Mouse (Mus musculus) lung, postnatal 0 days (tissue): ENCODE data around the gene Ugt1a2. TPM values are rescaled to one million over a fixed set of nuclear protein-coding genes. Genes with fewer than 3 reads are reported as not detected.

Source experiments
- ATAC-seq: fragments of 200-750 bp; cut with Nextera tagmentation; 2 replicates; pipeline ENCODE4 v1.8.0; 2017; ENCODE audit warnings: moderate library complexity
- DNase-seq: peaks from one replicate; pipeline ENCODE4 v3.0.0-alpha.2; 2016; ENCODE audit warnings: low spot score
- H3K27ac ChIP-seq: fragments of 300-500 bp; sonication (generic); 2 replicates; pipeline ENCODE4 v1.5.1; 2014; ENCODE audit warnings: antibody characterized with exemption, mild to moderate bottlenecking, low read length, mixed read lengths
- H3K27me3 ChIP-seq: fragments of 300-500 bp; sonication (generic); replicated peaks from 2 replicates; pipeline ENCODE4 v1.6.1; 2014; ENCODE audit warnings: low read length, mixed read lengths; ENCODE audit not compliant: insufficient read depth
- H3K36me3 ChIP-seq: fragments of 300-500 bp; sonication (generic); 2 replicates; pipeline ENCODE4 v1.6.1; 2014; ENCODE audit warnings: low read length, mixed read lengths; ENCODE audit not compliant: insufficient read depth
- H3K4me1 ChIP-seq: fragments of 300-500 bp; sonication (generic); 2 replicates; pipeline ENCODE4 v1.6.1; 2014; ENCODE audit warnings: antibody characterized with exemption, low read depth, low read length, mixed read lengths; ENCODE audit not compliant: insufficient read depth
- H3K4me2 ChIP-seq: fragments of 300-500 bp; sonication (generic); replicated peaks from 2 replicates; pipeline ENCODE4 v1.6.1; 2014; ENCODE audit warnings: low read depth, mild to moderate bottlenecking, low read length, moderate library complexity, mixed read lengths
- H3K4me3 ChIP-seq: fragments of 300-500 bp; sonication (generic); 2 replicates; pipeline ENCODE4 v1.5.1; 2014; ENCODE audit warnings: low read depth, low read length
- H3K9ac ChIP-seq: fragments of 300-500 bp; sonication (generic); replicated peaks from 2 replicates; pipeline ENCODE4 v1.6.1; 2014; ENCODE audit warnings: low read depth, mild to moderate bottlenecking
- H3K9me3 ChIP-seq: fragments of 300-500 bp; sonication (generic); 2 replicates; pipeline ENCODE4 v1.6.1; 2016; ENCODE audit warnings: low read length, mixed read lengths
- CTCF ChIP-seq: IDR thresholded peaks from 2 replicates; pipeline ENCODE4 v1.5.1; 2016; ENCODE audit warnings: antibody characterized with exemption, mild to moderate bottlenecking
- EP300 ChIP-seq: IDR thresholded peaks from 2 replicates; pipeline ENCODE4 v1.6.1; 2016; ENCODE audit warnings: antibody characterized with exemption, mild to moderate bottlenecking, control low read depth
- WGBS: fragments of 180-500 bp; shearing (Covaris S2); extraction: QIAGEN DNeasy Blood & Tissue Kit; methylation state at CpG from one replicate; pipeline ENCODE4 v1.1.7; 2014; 5-methylcytosine and 5-hydroxymethylcytosine counted together
- polyA plus RNA-seq: library from polyadenylated mRNA; unstranded; fragments of >200 nt; fragmentation: Nextera tagmentation; extraction: Ambion mirVana; gene quantifications from 2 replicates; pipeline ENCODE4 v1.2.1, GENCODE M21; 2015

Ugt1a2 gene
- polyA plus RNA-seq, 1 experiment from 2014 or later, result 0.08 TPM

- peaks cover 24% of the 10 kb centered on the region for H3K9me3 ChIP-seq
- no peak overlapping the region for H3K27ac ChIP-seq
- 0 out of 2 replicates have a peak, but pooled peaks cover 7% of the 10 kb centered on the region for H3K4me1 ChIP-seq
- ATAC-seq (no peak), DNase-seq (no peak)
- H3K36me3 ChIP-seq, result peaks cover 5% of the 10 kb centered on the region; the same call in 1 of the 2 replicates
- no peak overlapping the region for H3K4me2 ChIP-seq
- WGBS, result 49% methylated on average over 2 of the region's 2 CpGs
- no peak overlapping the region for H3K4me3 ChIP-seq
- no peak overlapping the region for H3K9ac ChIP-seq
- TF ChIP-seq CTCF, result no peak
- no peak for TF ChIP-seq EP300
- H3K27me3 ChIP-seq, result no peaks in the 10 kb centered on the region
These were observed 55.1 kb downstream of the Ugt1a2 start for GRCm38 (mm10) chr1:88255466-88255857.

- no peak overlapping the region for H3K9ac ChIP-seq
- DNase-seq, result no peak
- H3K9me3 ChIP-seq, result peaks cover 18% of the 10 kb centered on the region
- WGBS, result 80% methylated on average over 13 of the region's 13 CpGs
- 0 out of 2 replicates have a peak, but pooled peaks cover 7% of the 10 kb centered on the region for H3K4me1 ChIP-seq
- TF ChIP-seq CTCF, result no peak
- no peak for TF ChIP-seq EP300
- H3K27me3 ChIP-seq, result no peaks in the 10 kb centered on the region
- H3K4me3 ChIP-seq, result no peak overlapping the region
- no peak overlapping the region for H3K27ac ChIP-seq
- ATAC-seq, result no peak
- peaks cover 11% of the 10 kb centered on the region; the same call in 1 of the 2 replicates for H3K36me3 ChIP-seq
- H3K4me2 ChIP-seq, result no peak overlapping the region
These were observed 55.8 kb downstream of the Ugt1a2 start for GRCm38 (mm10) chr1:88255989-88256754.

GRCm38 (mm10) chr1:88256886-88257663 lies 56.7 kb downstream of the Ugt1a2 start:
- Histone ChIP-seq H3K4me2 (no peak overlapping the region), H3K9ac (no peak overlapping the region), H3K9me3 (peaks cover 18% of the 10 kb centered on the region), H3K27ac (no peak overlapping the region), H3K36me3 (peaks cover 11% of the 10 kb centered on the region; the same call in 1 of the 2 replicates), H3K27me3 (no peaks in the 10 kb centered on the region), H3K4me3 (no peak overlapping the region), H3K4me1 (0 out of 2 replicates have a peak, but pooled peaks cover 7% of the 10 kb centered on the region)
- TF ChIP-seq CTCF, result no peak
- TF ChIP-seq EP300, result no peak
- ATAC-seq (peak; percentile 10), DNase-seq (peak; percentile 70)
- WGBS, result 73% methylated on average over 10 of the region's 10 CpGs

- no peak for DNase-seq
- peaks cover 18% of the 10 kb centered on the region for H3K9me3 ChIP-seq
- 0 out of 2 replicates have a peak, but pooled peaks cover 7% of the 10 kb centered on the region for H3K4me1 ChIP-seq
- peaks cover 16% of the 10 kb centered on the region; the same call in 1 of the 2 replicates for H3K36me3 ChIP-seq
- H3K9ac ChIP-seq, result no peak overlapping the region
- ATAC-seq, result no peak
- no peak overlapping the region for H3K4me3 ChIP-seq
- H3K4me2 ChIP-seq, result no peak overlapping the region
- H3K27me3 ChIP-seq, result no peaks in the 10 kb centered on the region
- TF ChIP-seq EP300 (no peak), CTCF (no peak)
- 77% methylated on average over 6 of the region's 6 CpGs for WGBS
- H3K27ac ChIP-seq, result no peak overlapping the region
These were observed 57.3 kb downstream of the Ugt1a2 start for GRCm38 (mm10) chr1:88257681-88258080.

- no peak overlapping the region for H3K4me3 ChIP-seq
- H3K36me3 ChIP-seq, result peaks cover 23% of the 10 kb centered on the region
- no peak for ATAC-seq
- H3K27ac ChIP-seq, result no peak overlapping the region
- whole genome bisulfite sequencing, result 62% methylated on average over 6 of the region's 6 CpGs
- H3K4me1 ChIP-seq, result 0 out of 2 replicates have a peak, but pooled peaks cover 7% of the 10 kb centered on the region
- no peak for DNase-seq
- no peak overlapping the region for H3K4me2 ChIP-seq
- TF ChIP-seq CTCF, result no peak
- no peak for TF ChIP-seq EP300
- H3K9me3 ChIP-seq, result peaks cover 18% of the 10 kb centered on the region
- no peak overlapping the region for H3K9ac ChIP-seq
- H3K27me3 ChIP-seq, result no peaks in the 10 kb centered on the region
These were observed 58.0 kb downstream of the Ugt1a2 start for GRCm38 (mm10) chr1:88258361-88258760.

DNA sequence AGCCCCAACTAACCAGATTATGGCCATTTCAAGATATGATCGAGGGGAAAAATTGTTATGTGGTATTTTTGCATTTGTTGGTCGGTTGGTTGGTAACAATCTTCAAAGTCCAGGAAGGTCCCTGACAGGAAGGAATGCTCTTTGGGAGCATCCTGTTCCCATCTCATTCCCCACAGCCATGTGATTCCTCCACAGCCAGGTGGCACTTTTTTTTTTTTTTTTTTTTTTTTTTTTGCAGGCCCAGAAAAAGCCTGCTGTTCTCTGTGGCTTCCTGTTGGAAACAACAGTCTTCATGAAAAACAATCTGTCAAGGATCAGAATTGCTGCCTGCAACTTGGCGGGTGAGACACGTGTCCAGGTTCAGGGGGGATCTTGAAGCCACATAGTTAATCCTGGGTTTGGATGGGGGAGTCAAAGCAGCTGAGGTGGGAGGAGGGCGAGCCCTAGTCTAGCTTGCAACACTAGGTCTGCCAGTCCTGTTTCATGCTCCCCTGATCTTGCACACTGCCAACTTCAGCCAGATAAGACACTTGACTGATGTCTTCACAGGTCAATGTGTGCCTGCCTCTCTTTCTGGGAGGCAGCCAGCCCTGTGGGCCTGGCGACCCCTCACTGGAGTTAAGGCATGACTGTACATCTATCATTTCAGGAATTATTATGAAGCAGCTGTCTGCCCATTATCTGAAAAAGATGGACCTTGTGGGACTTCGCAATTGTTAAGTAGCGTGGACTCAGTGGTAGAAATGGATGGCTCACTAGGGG lies 58.7 kb downstream of the Ugt1a2 start:
- H3K9ac ChIP-seq, result no peak overlapping the region
- H3K9me3 ChIP-seq, result peaks cover 13% of the 10 kb centered on the region
- no peaks in the 10 kb centered on the region for H3K27me3 ChIP-seq
- no peak overlapping the region for H3K27ac ChIP-seq
- no peak for DNase-seq
- 0 out of 2 replicates have a peak, but pooled peaks cover 7% of the 10 kb centered on the region for H3K4me1 ChIP-seq
- no peak overlapping the region for H3K4me3 ChIP-seq
- H3K36me3 ChIP-seq, result peaks cover 30% of the 10 kb centered on the region
- H3K4me2 ChIP-seq, result no peak overlapping the region
- TF ChIP-seq EP300, result no peak
- no peak for TF ChIP-seq CTCF
- 59% methylated on average over 8 of the region's 8 CpGs for WGBS
- ATAC-seq, result peak; percentile 8
